Mouse (Mus musculus) forebrain, embryonic 12.5 days (tissue): ENCODE measurements around the gene Gpd2. TPM values are rescaled to one million over a fixed set of nuclear protein-coding genes. Genes with fewer than 3 reads are reported as not detected.

Source experiments
- ATAC-seq: fragments of 200-750 bp; cut with Nextera tagmentation; 2 replicates; pipeline ENCODE4 v1.8.0; 2017; ENCODE audit warnings: moderate TSS enrichment; ENCODE audit not compliant: low FRiP score
- H3K27ac ChIP-seq: fragments of 300-500 bp; sonication (generic); 2 replicates; pipeline ENCODE4 v1.5.1; 2016; ENCODE audit warnings: mild to moderate bottlenecking
- H3K27me3 ChIP-seq: fragments of 300-500 bp; sonication (generic); 2 replicates; pipeline ENCODE4 v1.6.1; 2016; ENCODE audit warnings: mild to moderate bottlenecking
- H3K36me3 ChIP-seq: fragments of 300-500 bp; sonication (generic); replicated peaks from 2 replicates; pipeline ENCODE4 v1.6.1; 2016; ENCODE audit warnings: mild to moderate bottlenecking
- H3K4me1 ChIP-seq: fragments of 300-500 bp; sonication (generic); 2 replicates; pipeline ENCODE4 v1.6.1; 2016
- H3K4me2 ChIP-seq: fragments of 300-500 bp; sonication (generic); 2 replicates; pipeline ENCODE4 v1.6.1; 2016; ENCODE audit warnings: mild to moderate bottlenecking, moderate library complexity
- H3K4me3 ChIP-seq: fragments of 300-500 bp; sonication (generic); replicated peaks from 2 replicates; pipeline ENCODE4 v1.5.1; 2016; ENCODE audit warnings: mild to moderate bottlenecking
- H3K9ac ChIP-seq: fragments of 300-500 bp; sonication (generic); 2 replicates; pipeline ENCODE4 v1.6.1; 2016; ENCODE audit warnings: mild to moderate bottlenecking
- H3K9me3 ChIP-seq: fragments of 300-500 bp; sonication (generic); 2 replicates; pipeline ENCODE4 v1.6.1; 2016
- WGBS: fragments of 180-500 bp; shearing (Covaris S2); methylation state at CpG from one replicate; pipeline ENCODE4 v1.1.7; 2016; 5-methylcytosine and 5-hydroxymethylcytosine counted together
- polyA plus RNA-seq: library from polyadenylated mRNA; unstranded; fragments of >200 nt; fragmentation: Nextera tagmentation; extraction: Ambion mirVana; gene quantifications from 2 replicates; pipeline ENCODE4 v1.2.1, GENCODE M21; 2016

Gpd2 gene
- polyA plus RNA-seq, 1 experiment from 2014 or later, result 23.1 TPM

DNA sequence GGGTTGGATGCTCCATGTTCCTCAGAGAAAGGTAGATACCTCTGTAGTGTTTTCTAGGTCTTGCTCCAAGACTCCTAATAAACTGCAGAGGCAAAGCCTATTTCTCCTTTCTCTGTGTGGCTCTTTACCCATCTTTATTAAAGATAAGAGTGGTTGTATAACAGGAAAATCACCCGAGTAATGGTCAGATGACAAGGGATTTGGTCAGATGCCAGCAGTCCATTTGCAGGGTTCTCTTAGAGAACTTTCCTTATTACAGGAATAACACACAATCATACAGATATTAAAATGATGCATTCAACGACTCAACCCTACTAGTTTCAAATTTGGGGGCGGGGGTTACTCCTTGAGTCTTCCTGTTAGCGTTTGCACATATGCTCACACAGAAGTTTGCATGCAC, 16.8 kb downstream of the Gpd2 start:
- no peak overlapping the region for H3K4me2 ChIP-seq
- peaks cover 9% of the 10 kb centered on the region for H3K4me1 ChIP-seq
- H3K4me3 ChIP-seq, result no peak overlapping the region
- no peaks in the 10 kb centered on the region for H3K36me3 ChIP-seq
- H3K27me3 ChIP-seq, result no peaks in the 10 kb centered on the region
- WGBS, result 91% methylated on average over 4 of the region's 4 CpGs
- no peak overlapping the region for H3K9ac ChIP-seq
- H3K27ac ChIP-seq, result no peak overlapping the region
- no peaks in the 10 kb centered on the region for H3K9me3 ChIP-seq
- ATAC-seq, result no peak

GRCm38 (mm10) chr2:57255153-57255670, 17.8 kb downstream of the Gpd2 start:
- H3K9me3 ChIP-seq, result no peaks in the 10 kb centered on the region
- H3K4me3 ChIP-seq, result no peak overlapping the region
- H3K27me3 ChIP-seq, result no peaks in the 10 kb centered on the region
- H3K36me3 ChIP-seq, result no peaks in the 10 kb centered on the region
- 70% methylated on average over 11 of the region's 11 CpGs for WGBS
- ATAC-seq, result no peak
- H3K27ac ChIP-seq, result no peak overlapping the region
- no peak overlapping the region for H3K4me2 ChIP-seq
- no peak overlapping the region for H3K9ac ChIP-seq
- H3K4me1 ChIP-seq, result peaks cover 9% of the 10 kb centered on the region

DNA sequence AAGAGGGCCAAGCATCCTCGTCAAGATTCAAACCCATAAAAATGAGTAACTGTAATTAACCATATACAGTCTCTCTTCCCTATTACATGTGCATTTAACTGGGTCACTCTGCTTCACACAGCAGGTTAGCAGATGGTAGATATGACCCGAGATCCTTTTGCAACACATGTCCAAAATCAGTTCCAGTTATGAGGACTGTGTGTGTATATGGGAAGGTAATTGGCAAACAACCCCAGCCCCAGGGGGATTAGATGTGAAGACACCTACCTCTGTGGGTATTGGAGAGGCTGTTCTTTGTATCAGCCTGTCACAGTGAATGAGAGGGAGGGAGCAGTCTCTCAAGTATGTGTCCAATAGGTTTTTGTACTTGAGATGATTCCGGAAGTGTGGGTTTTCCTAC, 18.4 kb downstream of the Gpd2 start:
- H3K4me3 ChIP-seq, result no peak overlapping the region

DNA sequence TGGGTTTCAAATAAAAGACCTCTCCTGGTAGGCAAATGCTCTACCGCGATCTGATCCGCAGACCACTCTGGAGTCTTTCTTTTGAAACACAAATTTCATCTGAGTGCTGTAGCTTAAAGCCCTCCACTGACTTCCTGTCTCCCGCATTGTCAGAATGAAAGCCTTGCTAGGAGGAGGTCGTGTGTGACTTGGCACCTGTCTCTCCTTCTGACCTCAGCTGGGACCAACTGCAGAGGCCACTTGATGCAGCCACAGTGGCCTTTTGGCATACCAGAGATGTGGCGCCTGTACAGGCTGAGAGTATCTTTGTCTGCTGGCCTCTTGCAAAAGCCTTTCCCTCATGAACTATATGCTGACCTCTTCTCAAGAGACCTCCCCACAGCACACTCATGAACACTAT, 19.0 kb downstream of the Gpd2 start:
- no peak for ATAC-seq

More for the DNA sequence above, 18.4 kb downstream of the Gpd2 start:
- H3K9ac ChIP-seq, result no peak overlapping the region
- H3K4me1 ChIP-seq, result peaks cover 9% of the 10 kb centered on the region
- H3K27ac ChIP-seq, result no peak overlapping the region
- ATAC-seq, result no peak
- H3K4me2 ChIP-seq, result no peak overlapping the region
- 42% methylated on average over 3 of the region's 3 CpGs for WGBS
- no peaks in the 10 kb centered on the region for H3K36me3 ChIP-seq
- no peaks in the 10 kb centered on the region for H3K9me3 ChIP-seq
- H3K27me3 ChIP-seq, result no peaks in the 10 kb centered on the region

DNA sequence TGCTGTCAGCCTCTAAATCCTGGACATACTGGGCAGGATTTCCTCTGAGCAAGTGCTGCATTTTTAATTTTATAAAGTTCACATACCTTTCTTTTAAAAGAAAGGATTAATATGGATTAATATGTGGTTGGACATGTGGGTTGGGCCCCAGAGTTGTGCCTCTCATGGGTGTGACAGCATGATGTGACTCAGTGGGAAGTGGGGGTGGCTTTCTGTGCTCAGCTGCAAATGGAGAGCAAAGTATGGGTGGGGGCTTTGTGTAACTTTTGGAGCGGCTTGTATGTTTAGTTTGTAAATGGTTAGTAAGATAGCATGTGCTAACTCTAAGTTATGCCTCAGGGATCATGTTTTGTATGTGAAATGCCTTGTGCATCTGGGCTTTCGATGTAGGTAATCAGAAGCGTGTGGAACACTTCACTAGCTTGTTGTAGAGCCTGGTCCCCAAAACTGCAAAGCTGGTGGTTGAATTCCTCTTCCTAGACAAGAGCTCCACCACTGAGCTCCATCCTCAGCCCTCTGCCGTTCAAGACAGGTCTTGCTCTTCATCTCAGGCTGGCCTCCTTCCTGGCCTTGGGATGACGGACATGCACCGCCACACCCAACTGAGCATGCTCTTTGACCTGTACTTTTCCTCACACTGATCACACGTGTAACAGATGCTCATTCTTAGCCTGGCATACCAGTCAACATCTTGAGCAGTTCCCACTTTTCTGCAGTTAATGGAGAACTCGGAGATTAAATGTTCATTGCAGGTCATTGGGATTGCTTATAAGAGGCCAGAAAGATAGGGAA, 24.0 kb downstream of the Gpd2 start:
- H3K27me3 ChIP-seq, result peaks cover 3% of the 10 kb centered on the region; the same call in 1 of the 2 replicates
- no peak overlapping the region for H3K4me2 ChIP-seq
- no peak overlapping the region for H3K27ac ChIP-seq
- H3K36me3 ChIP-seq, result no peaks in the 10 kb centered on the region
- H3K4me1 ChIP-seq, result peaks cover 4% of the 10 kb centered on the region
- no peaks in the 10 kb centered on the region for H3K9me3 ChIP-seq
- no peak overlapping the region for H3K9ac ChIP-seq
- H3K4me3 ChIP-seq, result no peak overlapping the region
- 91% methylated on average over 8 of the region's 8 CpGs for whole genome bisulfite sequencing
- no peak for ATAC-seq

More for the DNA sequence above, 19.0 kb downstream of the Gpd2 start:
- H3K27me3 ChIP-seq, result no peaks in the 10 kb centered on the region
- H3K4me1 ChIP-seq, result peaks cover 9% of the 10 kb centered on the region
- H3K9me3 ChIP-seq, result no peaks in the 10 kb centered on the region
- H3K4me2 ChIP-seq, result no peak overlapping the region
- H3K27ac ChIP-seq, result no peak overlapping the region
- no peak overlapping the region for H3K4me3 ChIP-seq
- H3K9ac ChIP-seq, result no peak overlapping the region
- 19% methylated on average over 6 of the region's 6 CpGs for WGBS
- no peaks in the 10 kb centered on the region for H3K36me3 ChIP-seq

- H3K9me3 ChIP-seq, result no peaks in the 10 kb centered on the region
- no peaks in the 10 kb centered on the region for H3K36me3 ChIP-seq
- no peak overlapping the region for H3K9ac ChIP-seq
- peaks cover 3% of the 10 kb centered on the region; the same call in 1 of the 2 replicates for H3K27me3 ChIP-seq
- no peak overlapping the region for H3K4me3 ChIP-seq
- H3K27ac ChIP-seq, result no peak overlapping the region
- 96% methylated on average over 1 of the region's 1 CpGs for WGBS
- ATAC-seq, result no peak
- peaks cover 15% of the 10 kb centered on the region for H3K4me1 ChIP-seq
- H3K4me2 ChIP-seq, result no peak overlapping the region
These were observed 26.0 kb downstream of the Gpd2 start for GRCm38 (mm10) chr2:57263431-57263830.

DNA sequence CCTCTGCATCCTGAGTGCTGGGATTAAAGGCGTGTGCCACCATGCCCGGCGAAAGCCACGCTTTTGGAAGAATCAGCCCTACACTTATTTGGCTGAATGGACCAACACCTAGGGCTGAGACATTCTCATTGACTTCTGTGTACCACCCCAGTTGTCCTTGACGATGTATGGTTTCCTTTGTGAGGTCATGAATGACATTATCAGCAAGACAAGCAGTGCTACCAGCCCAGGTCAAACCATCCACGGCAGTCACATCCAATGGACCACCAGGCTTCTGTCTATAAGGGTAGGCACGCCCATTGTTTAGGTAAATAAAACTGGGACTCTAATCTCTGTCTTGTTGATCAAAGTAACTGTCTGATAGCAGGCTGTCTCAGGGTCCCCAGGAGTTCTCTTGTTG, 27.5 kb downstream of the Gpd2 start:
- H3K27me3 ChIP-seq, result peaks cover 3% of the 10 kb centered on the region; the same call in 1 of the 2 replicates
- H3K4me2 ChIP-seq, result no peak overlapping the region
- H3K9ac ChIP-seq, result no peak overlapping the region
- H3K4me1 ChIP-seq, result peaks cover 15% of the 10 kb centered on the region
- no peak for ATAC-seq
- no peak overlapping the region for H3K4me3 ChIP-seq
- H3K9me3 ChIP-seq, result no peaks in the 10 kb centered on the region
- no peak overlapping the region for H3K27ac ChIP-seq
- no peaks in the 10 kb centered on the region for H3K36me3 ChIP-seq
- 91% methylated on average over 7 of the region's 7 CpGs for WGBS

DNA sequence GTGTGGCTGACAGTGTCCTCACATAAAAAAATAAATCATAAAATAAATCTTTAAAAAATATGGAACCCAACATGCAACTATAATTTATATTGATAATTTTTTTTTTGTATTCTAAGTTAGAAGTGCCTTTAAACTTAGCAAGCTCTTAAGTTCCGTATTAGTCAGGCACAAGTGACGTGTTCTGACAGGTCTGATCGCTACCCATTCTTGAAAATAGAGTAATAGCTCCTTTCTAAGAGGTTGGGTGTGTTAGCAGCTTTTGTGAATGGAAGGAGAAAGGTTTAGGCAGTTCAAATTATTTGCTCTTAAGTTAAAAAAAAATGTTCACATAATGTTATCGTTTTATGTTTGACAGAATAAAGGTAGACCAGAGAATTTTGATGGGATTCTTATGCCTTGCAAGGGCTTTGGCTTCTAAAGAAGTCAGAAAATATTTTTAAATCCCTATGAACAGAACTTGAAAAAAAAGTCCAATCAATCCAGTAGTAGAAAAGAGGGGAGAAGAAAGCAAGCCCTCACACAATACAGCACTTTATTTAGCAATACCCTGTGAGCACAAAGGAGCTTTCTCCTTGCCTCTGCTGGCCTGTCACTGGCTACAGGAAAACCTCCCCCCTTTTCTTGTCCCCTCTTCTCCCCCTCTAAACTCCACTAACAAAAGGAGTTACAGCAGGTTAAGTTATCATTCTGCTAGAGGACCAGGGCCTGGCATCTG, 29.4 kb downstream of the Gpd2 start:
- H3K4me1 ChIP-seq, result peaks cover 15% of the 10 kb centered on the region
- ATAC-seq, result peak; percentile 73; the same call in 1 of the 2 replicates
- no peak overlapping the region for H3K9ac ChIP-seq
- peak overlapping the region; percentile 78 for H3K27ac ChIP-seq
- H3K36me3 ChIP-seq, result no peaks in the 10 kb centered on the region
- H3K4me3 ChIP-seq, result no peak overlapping the region
- 16% methylated on average over 4 of the region's 4 CpGs for WGBS
- peak overlapping the region; percentile 29 for H3K4me2 ChIP-seq
- H3K9me3 ChIP-seq, result no peaks in the 10 kb centered on the region
- H3K27me3 ChIP-seq, result peaks cover 3% of the 10 kb centered on the region; the same call in 1 of the 2 replicates

- Histone ChIP-seq H3K36me3 (no peaks in the 10 kb centered on the region; the same call in 1 of the 2 replicates), H3K4me3 (no peak overlapping the region), H3K27ac (peak overlapping the region; percentile 78), H3K27me3 (peaks cover 3% of the 10 kb centered on the region; the same call in 1 of the 2 replicates), H3K9me3 (no peaks in the 10 kb centered on the region), H3K4me1 (peaks cover 15% of the 10 kb centered on the region), H3K9ac (no peak overlapping the region), H3K4me2 (peak overlapping the region; percentile 29)
- 5% methylated on average over 7 of the region's 7 CpGs for WGBS
- ATAC-seq, result peak; percentile 65; the same call in 1 of the 2 replicates
These were observed 29.9 kb downstream of the Gpd2 start for GRCm38 (mm10) chr2:57267394-57267716.

GRCm38 (mm10) chr2:57267896-57268295, 30.5 kb downstream of the Gpd2 start:
- no peaks in the 10 kb centered on the region; the same call in 1 of the 2 replicates for H3K36me3 ChIP-seq
- no peak overlapping the region for H3K4me2 ChIP-seq
- no peak for ATAC-seq
- no peak overlapping the region for H3K9ac ChIP-seq
- WGBS, result 13% methylated on average over 7 of the region's 7 CpGs
- H3K27me3 ChIP-seq, result peaks cover 3% of the 10 kb centered on the region; the same call in 1 of the 2 replicates
- no peak overlapping the region; the same call in 1 of the 2 replicates for H3K27ac ChIP-seq
- H3K4me1 ChIP-seq, result peaks cover 15% of the 10 kb centered on the region
- H3K4me3 ChIP-seq, result no peak overlapping the region
- H3K9me3 ChIP-seq, result no peaks in the 10 kb centered on the region

DNA sequence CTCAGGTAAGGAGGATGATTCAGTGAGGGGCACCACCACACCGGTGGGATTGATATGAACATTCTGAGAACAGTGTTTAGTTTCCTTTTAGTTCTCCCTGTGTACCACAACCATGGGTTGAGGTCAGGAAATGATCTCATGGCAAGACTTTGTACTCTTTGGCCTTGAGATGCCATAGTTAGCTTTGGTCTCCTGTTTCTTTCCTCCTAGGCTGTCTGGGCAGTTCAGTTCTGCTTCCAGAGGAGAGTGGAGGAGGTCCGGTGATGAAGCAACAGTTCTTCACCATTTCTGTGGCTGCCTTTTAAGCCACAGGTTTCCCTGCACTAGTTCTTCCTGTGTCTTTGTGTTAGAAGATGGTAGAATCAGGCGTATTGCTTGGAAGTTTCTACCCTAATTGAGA, 31.4 kb downstream of the Gpd2 start:
- H3K4me1 ChIP-seq, result peaks cover 15% of the 10 kb centered on the region
- H3K27ac ChIP-seq, result no peak overlapping the region
- H3K36me3 ChIP-seq, result no peaks in the 10 kb centered on the region; the same call in 1 of the 2 replicates
- 92% methylated on average over 3 of the region's 3 CpGs for WGBS
- no peak for ATAC-seq
- peaks cover 3% of the 10 kb centered on the region; the same call in 1 of the 2 replicates for H3K27me3 ChIP-seq
- no peak overlapping the region for H3K4me2 ChIP-seq
- no peaks in the 10 kb centered on the region for H3K9me3 ChIP-seq
- H3K9ac ChIP-seq, result no peak overlapping the region
- no peak overlapping the region for H3K4me3 ChIP-seq

DNA sequence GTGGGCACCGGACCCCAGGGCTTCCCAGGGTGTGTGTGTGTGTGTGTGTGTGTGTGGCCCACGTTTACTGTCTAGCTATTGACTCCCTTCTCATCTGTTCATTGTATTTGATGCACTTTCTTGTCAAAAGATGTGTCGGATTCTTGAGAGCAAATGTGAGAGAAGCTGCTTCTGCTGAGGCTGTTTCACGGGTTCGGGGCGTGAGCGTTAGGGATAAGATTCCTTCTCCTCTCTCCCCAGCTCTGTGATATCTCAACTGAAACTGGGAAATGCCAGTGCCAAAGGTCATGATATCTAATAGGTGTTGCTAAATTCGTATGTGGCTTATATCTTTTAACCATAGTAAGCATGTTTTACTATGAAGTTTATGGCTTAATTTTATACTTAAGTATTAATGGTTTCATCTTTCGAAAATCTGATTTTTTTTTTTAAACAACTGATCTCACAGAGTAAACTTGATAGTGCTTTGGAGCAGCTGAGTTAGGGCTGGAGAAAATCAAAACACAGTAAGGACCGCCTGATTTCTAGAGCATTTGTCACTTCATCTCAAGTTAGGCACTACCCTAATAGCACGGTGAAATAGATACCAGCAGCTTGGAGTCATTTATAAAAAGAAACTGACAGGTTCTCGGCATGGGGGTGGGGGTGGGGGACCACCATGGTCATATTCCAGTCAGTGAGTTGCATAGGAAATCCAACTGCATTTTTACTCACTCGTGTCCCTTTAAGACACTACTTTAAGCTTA, 32.4 kb downstream of the Gpd2 start:
- no peak overlapping the region for H3K27ac ChIP-seq
- no peak overlapping the region for H3K4me3 ChIP-seq
- H3K27me3 ChIP-seq, result peaks cover 3% of the 10 kb centered on the region; the same call in 1 of the 2 replicates
- no peak for ATAC-seq
- H3K36me3 ChIP-seq, result no peaks in the 10 kb centered on the region; the same call in 1 of the 2 replicates
- H3K9ac ChIP-seq, result no peak overlapping the region
- no peaks in the 10 kb centered on the region for H3K9me3 ChIP-seq
- 70% methylated on average over 13 of the region's 13 CpGs for WGBS
- H3K4me1 ChIP-seq, result peaks cover 15% of the 10 kb centered on the region
- no peak overlapping the region for H3K4me2 ChIP-seq
